Mouse (Mus musculus) spleen, adult 18-20 months (tissue): ENCODE measurements around the gene Prr15l.

ENCODE experiments used
- DNase-seq, 2 experiments: peaks; one replicate each; pipeline ENCODE4 v3.0.0; 2022; ENCODE audit warnings: mixed read lengths in 2 of 2

Prr15l gene

DNA sequence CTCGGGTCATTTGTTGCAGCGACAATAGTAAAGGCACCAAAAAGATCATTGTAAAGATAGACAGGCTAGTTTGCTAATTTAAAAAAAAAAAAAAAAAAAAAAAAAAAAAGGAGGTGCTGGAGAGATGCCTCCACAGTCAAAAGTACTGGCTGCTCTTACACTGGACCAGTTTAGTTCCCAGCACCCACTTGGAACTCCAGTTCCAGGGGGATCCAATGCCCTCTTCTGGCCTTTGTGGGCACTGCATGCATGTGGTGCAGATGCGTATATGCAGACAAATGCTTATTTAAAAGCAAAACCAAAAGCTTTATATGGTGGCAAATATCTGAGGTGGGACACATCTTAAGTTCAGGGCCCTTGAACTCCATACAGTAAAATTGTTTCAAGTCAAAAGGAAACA, 22.9 kb downstream of the Prr15l start:
- DNase-seq: peak in 1 of 2 experiments; percentile 26

DNA sequence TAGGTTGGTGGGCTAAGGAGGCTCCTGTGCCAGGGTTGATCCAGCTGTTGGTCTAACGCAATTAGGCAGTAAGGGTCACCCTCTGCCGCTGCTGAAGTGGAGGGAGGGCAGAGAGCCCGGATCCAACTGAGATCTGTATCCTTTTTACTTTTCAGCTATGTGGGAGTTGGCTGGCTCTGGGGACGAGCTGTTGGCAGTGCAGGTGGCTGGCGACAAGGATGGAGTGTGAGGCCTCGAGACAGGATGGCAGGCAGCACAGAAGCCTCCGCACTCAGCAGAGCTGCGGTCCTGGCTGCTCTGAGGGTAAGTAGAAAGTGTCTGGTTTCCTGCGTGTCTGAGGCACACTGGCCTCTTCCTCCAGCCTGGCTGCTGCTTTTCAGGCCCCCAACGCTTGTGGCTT, 24.5 kb downstream of the Prr15l start:
- no peak for DNase-seq

DNA sequence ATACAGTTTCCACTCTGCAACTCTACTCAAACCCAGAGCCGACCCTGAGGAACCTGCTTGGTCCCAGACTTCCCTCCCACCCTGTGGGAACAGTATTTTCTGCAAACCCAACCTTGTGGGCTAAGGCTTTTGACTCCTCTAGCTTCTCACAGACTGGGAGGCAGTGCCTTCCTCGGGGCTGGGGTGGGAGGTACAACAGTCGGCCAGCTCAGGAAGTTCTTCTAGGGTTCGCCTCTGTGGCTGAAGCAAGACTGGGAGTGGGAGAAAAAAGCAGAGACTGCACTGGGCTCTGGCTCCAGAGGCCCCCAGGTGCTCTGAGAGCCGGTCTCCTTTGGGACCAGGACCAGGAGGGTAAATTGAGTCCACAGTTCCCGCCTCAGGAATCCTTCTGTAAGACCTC, 25.0 kb downstream of the Prr15l start:
- DNase-seq: no peak

DNA sequence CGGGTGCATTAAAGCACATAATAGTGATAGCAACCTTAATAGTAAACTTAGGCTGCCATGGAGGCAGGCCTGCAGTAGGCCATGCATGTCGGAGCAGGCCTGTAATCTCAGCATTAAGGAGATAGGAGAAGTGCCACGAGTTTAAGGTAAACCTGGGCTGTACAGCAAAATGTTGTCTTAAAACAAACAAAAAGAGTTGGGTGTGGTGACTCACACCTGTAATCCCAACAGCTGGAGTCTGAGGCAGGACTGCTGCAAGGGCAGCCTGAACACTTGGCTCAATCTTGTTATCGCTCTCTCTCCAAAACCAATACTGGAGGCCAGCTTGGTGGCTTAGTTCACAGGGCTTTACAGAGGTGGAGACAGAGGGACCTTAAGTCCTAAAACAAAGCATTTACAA, 27.2 kb downstream of the Prr15l start:
- no peak for DNase-seq

DNA sequence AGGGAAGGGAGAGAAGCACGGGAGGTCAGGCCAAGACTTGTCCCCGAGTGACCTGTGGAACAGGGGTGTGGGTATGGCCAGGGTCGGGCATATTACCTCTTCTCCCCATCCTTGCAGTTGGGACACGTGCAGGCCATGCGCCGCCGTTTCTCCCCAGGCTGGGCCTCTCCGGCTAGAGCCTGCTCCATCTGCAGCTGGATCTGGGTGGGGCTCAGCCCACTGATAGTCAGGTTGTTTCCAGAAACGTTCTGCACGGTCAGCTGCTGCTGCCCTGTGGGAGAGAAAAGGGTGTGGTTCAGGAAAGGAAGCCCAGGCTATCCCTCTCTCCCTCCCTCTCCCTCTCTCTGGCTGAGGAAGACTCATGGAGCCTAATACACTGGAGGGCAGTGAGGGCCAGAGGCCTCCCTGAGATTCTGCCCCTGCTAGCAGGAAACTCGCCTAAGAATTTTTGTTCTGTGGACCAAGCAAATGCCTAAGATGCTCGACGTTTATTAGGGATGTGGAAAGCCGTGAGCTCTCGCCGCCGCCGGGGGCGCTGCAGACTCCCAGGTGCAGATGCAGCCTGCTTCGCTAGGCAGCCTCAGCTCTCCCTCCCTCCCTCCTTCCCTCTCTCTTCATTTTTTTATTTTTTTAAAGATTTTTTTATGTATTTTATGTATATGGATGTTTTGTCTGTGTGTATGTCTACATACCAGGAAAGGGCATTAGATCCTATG, 28.3 kb downstream of the Prr15l start:
- DNase-seq: no peak

DNA sequence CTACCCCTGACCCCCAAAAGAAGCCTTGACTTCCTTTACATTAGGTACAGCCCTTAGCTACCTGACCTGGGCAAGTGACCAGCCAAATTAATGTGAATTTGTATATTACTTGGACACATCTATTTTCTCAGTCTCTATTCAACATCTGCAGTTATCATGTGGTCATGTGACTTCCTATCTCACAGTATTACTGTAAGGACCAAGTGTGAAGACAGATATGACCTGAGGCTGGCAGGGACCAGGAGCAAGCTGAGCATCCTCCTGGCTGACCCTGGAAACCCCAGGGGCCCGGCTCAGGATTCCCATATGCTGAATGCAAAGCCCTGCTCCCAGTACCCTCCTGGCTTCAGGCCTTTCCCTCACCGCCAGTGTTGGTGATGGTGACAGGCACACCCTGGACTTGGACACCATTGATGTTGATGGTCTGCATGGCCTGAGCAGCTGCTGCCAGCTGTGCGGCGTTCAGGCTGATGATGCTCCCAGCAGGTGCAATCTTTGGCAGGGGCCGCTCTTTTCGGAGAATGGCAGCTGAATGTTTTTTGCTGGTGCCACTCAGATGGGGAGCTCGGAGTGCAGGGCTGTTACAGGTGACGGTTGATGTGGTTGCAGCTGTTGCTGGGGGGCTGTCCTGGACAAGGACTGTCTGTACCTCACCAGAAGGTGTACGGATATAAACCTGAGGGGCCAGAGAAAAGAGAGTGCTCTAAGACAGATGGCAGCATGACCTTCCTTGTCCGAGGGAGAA, 29.3 kb downstream of the Prr15l start:
- no peak for DNase-seq

DNA sequence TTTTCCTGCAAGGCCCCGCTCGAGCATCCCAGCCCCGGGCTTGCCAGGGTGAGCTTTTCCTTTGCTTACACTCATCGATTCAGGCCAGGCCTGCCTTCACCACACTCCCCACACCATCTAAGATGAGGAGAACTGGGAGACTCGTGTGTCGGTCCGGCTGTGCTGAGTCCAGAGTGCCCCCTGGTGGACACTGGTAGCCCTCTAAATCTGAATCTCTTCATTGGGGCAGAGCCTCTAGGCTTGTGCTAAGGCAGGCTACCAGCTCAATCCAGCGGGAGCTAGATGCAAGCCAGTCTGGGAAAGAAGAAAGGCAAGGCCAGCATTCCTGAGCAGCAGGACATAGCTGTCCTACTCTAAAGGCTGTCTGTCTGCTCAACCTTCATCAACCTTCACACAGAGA, 35.7 kb downstream of the Prr15l start:
- peak; percentile 64 to 87 for DNase-seq

DNA sequence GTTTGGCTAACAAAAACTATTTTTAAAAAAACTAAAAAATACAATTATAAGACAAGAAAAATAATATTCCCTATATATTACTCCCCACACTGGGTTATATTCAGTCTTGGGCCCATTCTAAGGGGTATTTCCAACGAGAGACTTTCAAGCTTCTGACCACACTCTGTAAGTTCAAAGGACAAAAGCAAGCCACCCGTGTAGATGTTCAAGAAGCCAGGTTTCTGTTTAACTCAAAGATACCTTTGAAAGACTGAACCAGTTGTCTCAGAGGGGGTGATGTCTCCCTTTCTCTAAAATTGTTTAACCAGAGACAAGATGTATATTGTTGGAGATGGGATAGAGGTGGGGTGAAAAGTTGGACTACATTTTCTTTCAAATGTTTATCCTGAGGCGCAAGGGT, 38.3 kb downstream of the Prr15l start:
- no peak for DNase-seq

DNA sequence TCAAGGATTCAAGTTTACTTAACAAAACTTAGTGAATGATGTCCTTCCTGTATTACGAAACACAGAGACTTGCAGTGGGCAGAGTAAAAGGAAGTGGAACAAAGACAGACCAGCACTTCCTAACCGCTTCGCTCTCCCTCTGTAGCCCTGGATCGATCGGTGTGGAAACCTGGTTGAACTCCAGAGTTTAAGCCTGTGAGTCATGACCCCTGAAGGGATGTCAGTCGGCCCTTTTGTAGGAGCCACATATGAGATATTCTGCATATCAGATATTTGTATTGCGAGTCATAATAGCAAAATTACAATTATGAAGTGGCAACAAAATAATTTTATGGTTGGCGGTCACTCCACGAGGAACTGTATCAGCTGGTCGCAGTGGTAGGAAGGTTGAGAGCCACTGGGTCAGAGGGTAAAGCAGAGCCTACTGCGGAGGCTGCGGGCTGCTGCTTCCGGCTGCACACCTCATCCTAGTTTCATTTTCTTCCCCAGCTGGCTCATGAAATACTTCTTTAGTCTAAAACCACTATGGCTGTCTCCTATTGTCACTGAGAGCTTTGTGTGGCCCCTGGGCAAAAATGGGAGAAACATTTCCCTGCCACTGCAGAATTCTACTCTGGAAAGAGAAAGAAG, 39.1 kb downstream of the Prr15l start:
- peak in 1 of 2 experiments; percentile 43 for DNase-seq

DNA sequence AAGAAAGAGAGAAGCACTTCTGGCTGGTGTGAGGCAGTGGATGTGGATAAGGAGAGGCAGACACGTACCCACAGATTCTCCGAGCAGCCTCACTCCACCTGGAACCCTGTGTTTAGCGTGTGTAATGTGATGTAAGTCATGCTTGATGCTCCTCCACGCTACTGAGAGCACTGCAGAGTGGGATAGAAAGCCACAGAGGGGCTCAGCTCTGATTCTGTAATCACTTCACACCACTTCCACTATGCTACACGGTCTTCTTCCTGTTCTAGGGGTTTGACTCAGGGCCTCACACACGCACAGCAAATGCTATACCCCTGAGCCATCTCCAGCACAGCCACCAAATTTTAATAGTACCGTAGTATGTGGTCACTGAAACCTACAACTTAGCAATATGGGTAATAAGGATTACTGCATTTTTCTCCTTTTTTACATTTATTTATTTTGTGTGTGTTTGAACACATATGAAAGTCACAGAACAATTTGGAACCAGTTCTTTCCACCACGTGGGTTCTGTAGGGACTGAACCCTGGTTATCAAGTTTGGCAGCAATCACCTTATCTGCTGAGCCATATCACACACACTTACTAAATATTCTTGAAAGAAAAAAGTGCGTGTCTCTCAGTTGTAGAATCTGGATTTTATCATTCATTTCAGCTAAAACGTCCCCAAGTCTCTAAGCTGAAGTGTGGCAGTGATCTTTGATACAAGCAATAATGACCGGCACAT, 39.8 kb downstream of the Prr15l start:
- no peak for DNase-seq

DNA sequence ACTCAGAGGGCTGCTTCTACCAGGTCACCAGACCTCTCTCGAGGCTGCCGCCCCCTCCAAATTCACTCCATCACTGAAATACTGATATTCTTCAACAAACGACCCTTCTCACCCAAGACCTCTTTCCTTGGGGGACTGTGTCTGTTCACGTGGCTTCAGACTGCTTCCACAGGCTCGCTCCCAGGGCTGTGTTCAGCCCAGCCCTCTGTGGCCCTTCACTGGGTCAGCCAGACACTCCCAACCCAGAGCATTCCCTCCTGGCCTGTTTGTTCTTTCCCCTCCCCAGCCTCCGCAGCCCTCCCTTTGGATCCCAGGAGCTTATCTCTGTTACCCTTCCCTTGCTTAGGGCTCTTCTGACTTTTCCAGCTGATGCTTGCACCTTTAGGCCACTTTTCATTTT, 40.6 kb downstream of the Prr15l start:
- DNase-seq: no peak

DNA sequence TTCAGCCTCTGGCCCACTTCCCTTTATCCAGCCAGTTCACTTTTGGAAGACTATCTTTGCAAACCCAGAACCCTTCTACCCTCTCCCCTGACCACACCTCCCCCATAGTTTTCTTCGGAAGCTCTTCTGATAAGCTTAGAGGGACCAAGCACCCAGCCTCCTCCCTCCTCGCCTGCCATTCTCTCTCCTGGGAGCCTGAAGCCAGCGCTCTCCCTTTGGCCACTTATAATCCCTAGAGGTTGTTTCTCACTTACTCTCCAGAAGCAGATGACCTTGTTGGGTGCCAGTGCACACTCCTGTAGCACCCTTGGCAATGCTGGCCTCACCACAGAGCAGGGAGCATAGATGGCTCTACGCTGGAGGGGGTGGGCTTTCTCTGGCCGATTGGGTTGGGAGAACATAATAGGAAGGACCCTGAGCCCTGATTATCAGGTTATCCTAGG, 41.4 kb downstream of the Prr15l start:
- DNase-seq: no peak

DNA sequence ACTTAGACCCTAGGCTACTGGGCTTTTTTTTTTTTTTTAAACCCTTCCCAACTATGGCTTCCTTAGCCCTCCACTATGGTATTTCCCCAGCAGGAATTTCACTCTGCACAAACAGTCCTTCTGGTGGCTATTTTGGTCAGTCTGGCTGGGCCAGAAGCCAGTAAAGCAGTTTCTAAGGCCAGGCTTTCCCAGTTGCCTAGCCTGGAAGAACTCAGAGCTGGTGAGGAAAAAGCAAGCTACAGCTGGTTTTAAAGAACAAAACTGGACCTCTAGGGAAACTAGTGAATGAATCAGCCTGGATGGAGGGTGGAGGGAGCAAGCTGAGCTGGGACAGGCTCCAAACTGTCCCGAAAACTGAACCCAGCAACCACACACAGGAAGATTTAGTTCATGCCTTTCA, 41.8 kb downstream of the Prr15l start:
- no peak for DNase-seq

DNA sequence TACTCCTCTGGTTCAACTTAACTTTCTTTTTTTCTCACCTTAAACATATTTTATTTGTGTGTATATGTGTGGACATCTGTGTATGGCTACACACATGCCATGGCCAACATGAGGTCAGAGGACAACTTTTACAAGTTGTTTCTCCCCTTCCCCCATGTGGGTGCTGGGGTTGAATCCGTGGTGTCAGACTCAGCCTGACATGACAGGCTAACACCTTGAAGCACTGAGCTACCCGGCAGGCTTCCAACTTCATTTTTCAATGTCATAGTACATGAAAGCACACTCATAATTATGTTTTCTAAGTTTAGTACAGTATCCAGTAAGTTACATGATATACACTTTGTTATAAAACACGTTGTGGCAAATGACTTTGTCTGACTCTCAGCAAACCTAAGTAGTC, 42.4 kb downstream of the Prr15l start:
- no peak for DNase-seq

DNA sequence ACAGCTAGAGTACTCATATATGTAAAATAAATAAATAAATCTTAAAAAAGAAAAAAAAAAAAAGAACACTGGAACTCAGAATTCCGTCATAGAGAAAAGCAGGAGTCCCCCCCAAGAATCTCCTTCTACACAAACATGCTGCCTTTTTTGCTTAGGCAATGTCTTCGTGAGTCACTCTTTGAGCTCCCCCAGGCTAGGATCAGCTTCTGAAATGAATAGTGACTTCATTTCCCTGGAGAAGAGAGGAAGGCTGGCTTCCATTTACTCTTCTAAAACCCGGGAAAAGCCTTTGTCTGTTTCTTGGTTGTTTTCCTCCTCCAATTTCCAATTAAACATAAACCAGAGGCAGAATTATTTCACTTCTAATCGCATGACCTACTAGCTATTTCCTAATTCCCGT, 45.0 kb downstream of the Prr15l start:
- no peak for DNase-seq

DNA sequence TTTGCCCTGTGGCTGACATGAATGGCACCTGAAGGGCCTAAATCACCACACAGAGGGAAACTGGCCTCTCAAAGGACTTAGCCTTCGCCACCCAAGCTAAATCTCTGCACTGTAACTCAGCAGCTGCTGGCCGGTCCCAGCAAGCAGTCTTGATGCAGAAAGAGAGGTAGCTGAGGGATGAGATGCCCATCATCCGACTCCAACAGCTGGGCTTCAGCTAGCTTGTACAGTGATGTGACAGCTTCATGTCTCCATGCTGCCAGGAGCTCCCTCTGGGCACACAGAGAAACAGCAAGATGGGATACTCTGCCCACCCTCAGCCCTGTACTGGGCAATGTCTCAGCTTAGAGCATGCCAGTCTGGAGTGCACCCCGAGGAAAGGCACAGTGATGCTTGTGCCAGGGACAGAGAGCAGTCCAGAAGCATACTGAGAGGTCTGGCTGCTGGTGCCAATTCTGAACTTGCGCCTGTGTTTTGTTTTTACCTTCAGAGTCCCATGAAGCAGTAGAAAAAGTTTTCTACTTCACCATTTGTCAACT, 45.6 kb downstream of the Prr15l start:
- DNase-seq: no peak

DNA sequence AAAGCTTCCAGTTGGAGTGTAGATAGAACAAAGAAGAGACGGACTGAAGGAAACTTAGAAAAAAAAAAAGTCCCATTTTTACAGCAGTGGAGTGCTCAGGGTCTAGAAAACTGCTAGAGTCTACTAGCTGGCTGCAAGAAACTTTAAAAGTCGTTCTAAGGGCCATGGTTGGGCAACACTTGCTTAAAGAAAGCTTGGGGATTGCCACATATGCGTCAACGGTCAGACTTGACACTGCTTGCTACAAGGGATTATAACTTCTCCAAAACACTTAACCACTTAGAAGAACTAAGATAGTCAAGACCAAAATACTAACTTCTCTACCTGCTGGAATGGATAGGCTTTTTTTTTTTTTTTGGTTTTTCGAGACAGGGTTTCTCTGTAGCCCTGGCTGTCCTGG, 46.9 kb downstream of the Prr15l start:
- DNase-seq: no peak

DNA sequence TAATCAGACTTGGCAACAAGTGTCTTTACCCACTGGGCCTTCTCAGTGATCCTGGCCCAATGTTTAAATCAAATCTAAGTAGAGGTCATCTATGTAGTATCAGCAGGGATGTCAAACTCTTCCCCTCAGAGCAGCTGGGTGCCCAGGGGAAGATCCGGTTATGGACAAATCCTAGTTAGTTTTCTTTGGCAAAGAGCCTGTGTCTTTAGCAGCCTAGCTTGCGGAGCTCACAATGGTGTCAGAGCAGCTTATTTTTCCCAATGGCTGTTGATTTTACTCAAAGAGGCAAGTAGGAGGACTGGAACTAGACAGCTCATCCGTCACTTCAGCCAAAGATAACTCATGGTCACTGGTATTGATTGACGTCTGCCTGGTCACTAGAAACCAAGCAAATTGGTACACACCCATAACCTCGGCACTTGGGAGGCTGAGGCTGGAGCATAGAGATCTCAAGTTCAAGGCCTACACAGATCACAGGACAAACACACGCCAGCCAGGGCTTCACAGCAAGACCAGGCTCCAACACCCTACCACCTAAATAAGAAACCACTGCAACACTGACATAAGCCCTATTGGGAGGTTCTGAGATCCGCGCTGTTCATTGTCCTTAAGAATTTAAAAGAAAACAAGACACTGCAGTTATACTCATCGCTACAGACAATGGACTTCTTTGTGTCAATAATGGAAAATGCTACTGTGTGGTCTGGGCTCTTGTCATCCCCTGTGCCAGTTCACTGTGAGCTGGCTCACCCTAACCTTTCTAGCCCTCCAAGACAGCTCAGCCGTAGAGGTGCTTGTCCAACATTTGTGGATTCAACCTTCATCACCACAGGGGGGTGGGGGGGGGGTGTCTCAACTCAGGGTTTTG, 47.8 kb downstream of the Prr15l start:
- no peak for DNase-seq

DNA sequence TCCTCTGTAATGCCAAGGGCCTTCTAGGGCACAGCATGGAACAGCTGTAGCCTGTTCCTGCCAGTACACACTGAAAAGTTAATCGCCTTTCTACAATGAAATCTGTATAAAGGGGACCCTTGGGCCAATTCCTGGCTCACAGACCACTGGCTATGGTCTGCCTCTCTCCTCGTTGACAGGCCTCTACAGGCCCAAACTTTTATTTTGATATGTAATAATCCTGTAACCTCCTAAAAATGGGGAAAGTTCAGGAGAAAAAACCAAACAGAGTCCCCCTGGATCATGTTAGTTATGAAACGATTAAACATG, 48.4 kb downstream of the Prr15l start:
- no peak for DNase-seq

DNA sequence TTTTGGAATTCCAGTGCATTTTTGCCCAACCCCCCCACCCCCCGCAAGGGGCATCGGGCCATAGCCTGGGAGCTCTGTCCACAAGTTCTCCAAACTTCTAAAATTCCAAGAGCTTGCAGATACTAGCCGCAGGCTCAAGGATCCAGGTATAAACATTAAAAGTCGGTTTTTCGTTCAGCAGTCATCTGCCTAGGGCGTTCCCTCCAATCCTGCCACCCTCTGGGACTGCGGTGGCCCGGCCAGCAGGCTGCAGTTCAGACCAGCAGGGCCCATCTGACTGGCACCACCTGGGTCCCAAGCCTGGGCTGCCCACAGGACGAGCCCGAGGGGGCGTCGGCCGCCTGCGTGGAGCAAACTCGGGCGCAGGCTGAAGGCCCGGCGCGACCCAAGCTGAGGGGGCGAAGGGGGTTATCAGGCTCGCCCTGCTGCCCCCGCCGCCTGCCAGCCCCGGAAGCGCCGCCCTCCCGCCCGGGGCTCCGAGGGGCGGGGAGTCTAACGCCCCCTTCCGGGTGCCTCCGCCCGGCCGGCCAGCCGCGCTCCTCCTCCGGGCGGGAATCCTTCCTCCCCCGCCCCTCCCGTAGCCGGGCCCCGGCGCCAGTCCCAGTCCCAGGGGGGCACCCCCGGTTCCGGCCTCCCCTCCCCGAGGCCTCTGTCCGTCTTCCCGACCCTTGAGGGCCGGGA, 49.1 kb downstream of the Prr15l start:
- peak in 1 of 2 experiments; percentile 89 for DNase-seq

DNA sequence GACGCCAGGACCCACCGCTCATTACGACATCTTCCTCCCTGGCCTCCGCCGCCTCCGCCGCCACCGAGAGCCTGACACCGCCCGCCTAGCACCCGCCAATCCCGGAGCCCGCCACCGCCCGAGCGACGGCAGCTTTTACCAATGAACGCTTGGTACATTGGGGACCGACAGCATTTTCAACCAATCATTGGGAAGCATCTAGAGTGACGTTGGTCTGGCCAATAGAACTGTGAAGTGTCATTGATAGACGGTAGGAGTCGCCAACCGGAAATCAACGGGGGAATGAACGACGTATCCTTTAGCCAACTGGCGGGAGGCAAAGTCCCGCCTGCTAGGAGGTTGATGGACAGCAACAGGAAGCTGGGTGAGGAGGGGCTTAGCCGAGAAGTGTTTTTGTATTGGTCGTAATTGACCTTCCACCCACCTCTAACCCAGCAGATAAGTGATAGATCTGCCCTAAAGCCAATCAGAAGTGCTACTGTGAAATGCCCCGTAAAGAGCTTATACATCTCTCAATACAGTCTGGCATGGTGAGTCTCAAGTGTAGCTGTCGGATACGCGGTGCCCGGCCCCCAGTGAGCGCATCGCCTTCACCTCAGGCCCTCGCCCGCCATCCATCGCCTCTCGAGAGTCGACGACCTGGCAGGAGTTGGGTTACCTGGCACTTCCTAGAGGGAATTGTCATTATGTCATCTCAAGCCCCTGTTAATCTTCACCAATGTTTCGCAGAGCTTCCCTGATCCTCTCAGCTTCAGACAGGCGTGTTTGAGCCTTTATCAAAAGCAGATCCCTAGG, 49.9 kb downstream of the Prr15l start:
- DNase-seq: peak; percentile 94 to 97
